Comparison of ENCODE assay signal across 9 mouse cellular contexts in the genomic region with DNA sequence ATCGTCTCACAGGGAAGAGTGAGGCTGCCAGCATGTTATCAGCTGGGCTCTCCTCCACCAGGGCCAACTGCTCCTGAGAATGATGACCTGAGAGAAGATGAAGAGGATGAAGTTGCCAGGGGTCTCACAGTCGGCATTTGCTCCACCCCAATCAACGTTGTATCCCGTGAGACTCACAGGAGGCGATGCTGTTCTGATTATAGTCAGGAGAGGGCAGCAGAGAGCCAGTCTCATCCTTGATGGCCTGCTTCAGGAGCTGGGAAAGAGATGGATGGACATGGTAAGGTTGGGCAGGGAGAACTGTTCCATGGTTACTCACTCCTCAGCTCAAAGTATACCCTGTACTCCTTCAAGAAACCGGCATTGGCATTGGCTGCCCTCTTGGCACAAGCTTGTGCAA. TPM values are rescaled to one million over a fixed set of nuclear protein-coding genes. Genes with fewer than 3 reads are reported as not detected.
A peak's percentile ranks its signal among the peaks of the same experiment; 100 is the strongest.
DNase-seq lines count a peak whose midpoint lies in the region; ATAC-seq and TF ChIP-seq lines count a peak whose summit lies in the region.
"Had no signal": no experiment of that assay in that cellular context is flagged by ENCODE, and none has a peak within 500 bp of the region (broad histone marks: within the 10 kb centered on the region; RNA-seq: fewer than 3 reads in every experiment).

No protein-coding gene starts in this region.

- peak; percentile 65 for TF ChIP-seq RAD21 in CH12.LX (IDR thresholded peaks at IDR 0.05; ENCODE audit: low read depth, low read length)

- no peaks in the 10 kb centered on the region for H3K36me3 ChIP-seq in heart, embryonic 11.5 days (ENCODE audit: control insufficient read depth, insufficient read depth, low read length)
- peaks cover 5 to 38% of the 10 kb centered on the region in 2 experiments for H3K36me3 ChIP-seq in CH12.LX (replicated peaks in 1 of 2; ENCODE audit: control insufficient read depth in 1 of 2, insufficient read depth in 1 of 2, low read length in 1 of 2)
- H3K36me3 ChIP-seq: limb, embryonic 12.5 days had no signal

- peaks cover 28% of the 10 kb centered on the region for H3K27me3 ChIP-seq in heart, embryonic 11.5 days (ENCODE audit: control insufficient read depth, insufficient read depth, low read length)
- no peaks in the 10 kb centered on the region for H3K27me3 ChIP-seq in CH12.LX (replicated peaks)

- no peak overlapping the region for H3K9ac ChIP-seq in heart, embryonic 11.5 days (ENCODE audit: low read depth, low read length)
- H3K9ac ChIP-seq in CH12.LX (ENCODE audit: insufficient read depth, low read depth), result no peak overlapping the region
- H3K9ac ChIP-seq: limb, embryonic 12.5 days had no signal

- H3K4me3 ChIP-seq in heart, embryonic 11.5 days (ENCODE audit: low read depth, low read length), result no peak overlapping the region
- H3K4me3 ChIP-seq in CH12.LX (replicated peaks in 1 of 3; ENCODE audit: low read depth in 2 of 3, low read length in 2 of 3, poor library complexity in 1 of 3), result no peak overlapping the region
- H3K4me3 ChIP-seq in layer of hippocampus, adult 2 months, result no peak overlapping the region
- H3K4me3 ChIP-seq: limb, embryonic 12.5 days had no signal

- H3K4me1 ChIP-seq in heart, embryonic 11.5 days (ENCODE audit: control insufficient read depth, insufficient read depth, low read length), result 0 out of 2 replicates have a peak, but pooled peaks cover 3% of the 10 kb centered on the region
- H3K4me1 ChIP-seq in CH12.LX (ENCODE audit: control insufficient read depth in 1 of 2, insufficient read depth in 2 of 2), result peaks cover 5 to 38% of the 10 kb centered on the region in 2 experiments; a peak in 3 of 4 replicates

- no peak overlapping the region for H3K4me2 ChIP-seq in heart, embryonic 11.5 days
- no peak overlapping the region for H3K4me2 ChIP-seq in CH12.LX (ENCODE audit: insufficient read depth, low read depth, poor library complexity, severe bottlenecking)
- H3K4me2 ChIP-seq: limb, embryonic 12.5 days had no signal

- no peak for TF ChIP-seq POLR2A in CH12.LX (IDR thresholded peaks at IDR 0.05; ENCODE audit: low read depth, low read length)

- WGBS in heart, embryonic 11.5 days (ENCODE audit: insufficient replicate concordance), result 14% methylated on average over 6 of the region's 6 CpGs

- TF ChIP-seq CTCF in CH12.LX (conservative IDR thresholded peaks at IDR 0.05 in 1 of 2, IDR thresholded peaks at IDR 0.05 in 1 of 2; ENCODE audit: low read depth in 2 of 2, low read length in 2 of 2), result peak; percentile 82 to 96
- peak; percentile 98 for TF ChIP-seq CTCF in layer of hippocampus, adult 2 months (conservative IDR thresholded peaks at IDR 0.05)

- ATAC-seq in heart, embryonic 11.5 days (replicated peaks; ENCODE audit: insufficient number of reproducible peaks, low FRiP score, low TSS enrichment), result no peak
- ATAC-seq in megakaryocyte, adult 5-6 weeks (ENCODE audit: poor library complexity, severe bottlenecking), result peak; percentile 54; the same call in 1 of the 2 replicates

- TF ChIP-seq EP300 in CH12.LX (IDR thresholded peaks at IDR 0.05; ENCODE audit: low read length), result no peak

- H3K9me3 ChIP-seq in heart, embryonic 11.5 days (replicated peaks; ENCODE audit: control insufficient read depth, low read length), result no peaks in the 10 kb centered on the region
- H3K9me3 ChIP-seq in CH12.LX (replicated peaks; ENCODE audit: low read length), result no peaks in the 10 kb centered on the region
- H3K9me3 ChIP-seq: limb, embryonic 12.5 days had no signal

- peak; percentile 94 for DNase-seq in heart, adult 11 months
- DNase-seq in CH12.LX (ENCODE audit: extremely low read depth), result no peak
- peak; percentile 40 for DNase-seq in cerebellum, adult 11-12 months
- peak; percentile 72 to 76 for DNase-seq in frontal cortex, postnatal 25 days (ENCODE audit: low spot score in 2 of 2)
- peak; percentile 60 to 87 for DNase-seq in layer of hippocampus, adult 2 months (ENCODE audit: low spot score in 2 of 2)
- DNase-seq in spleen, postnatal 4 days (ENCODE audit: low spot score in 2 of 2), result peak; percentile 58 to 84

- in situ Hi-C loops in CH12.LX (cut with MboI; ENCODE audit: low pct_ligation_motif_present, low pct_unique_long_range_greater_than_20kb, low sequenced_read_pairs), result no loop called here

- no peak overlapping the region for H3K27ac ChIP-seq in heart, embryonic 11.5 days (ENCODE audit: low read depth, low read length)
- no peak overlapping the region for H3K27ac ChIP-seq in CH12.LX (ENCODE audit: insufficient read depth, low read depth)
- no peak overlapping the region for H3K27ac ChIP-seq in layer of hippocampus, adult 2 months
- H3K27ac ChIP-seq: limb, embryonic 12.5 days had no signal

- dilution Hi-C loops in CH12.LX (cut with MboI; ENCODE audit: extremely low pct_ligation_motif_present, extremely low pct_unique_long_range_greater_than_20kb, low sequenced_read_pairs), result no loop called here

- no peaks in the 10 kb centered on the region for H3K79me2 ChIP-seq in CH12.LX (replicated peaks; ENCODE audit: control insufficient read depth, extremely low read depth, insufficient read depth, poor library complexity, severe bottlenecking)

TF ChIP-seq in CH12.LX, 34 proteins besides CTCF, POLR2A, EP300 and RAD21:
- TF ChIP-seq ELF1 (IDR thresholded peaks at IDR 0.05; ENCODE audit: low read depth, low read length) (no peak), SMC3 (IDR thresholded peaks at IDR 0.05; ENCODE audit: low read depth, low read length) (peak; percentile 71)

RNA-seq across cellular contexts. Expression of a gene that starts 5.0 kb away (rescaled TPM):
- polyA plus RNA-seq in heart, embryonic 11.5 days (2014; fragmentation: Nextera tagmentation; extraction: Ambion mirVana), result 1.0 and 1.4 TPM in 2 replicates
- total RNA-seq in CH12.LX (2012; rRNA removed), result 0.17 and 0.38 TPM in 2 replicates
- 0.07 TPM in 1 of 2 replicates, not detected in the other for total RNA-seq in CH12.LX (2014; rRNA removed)
- polyA plus RNA-seq in CH12.LX (2012; ENCODE audit: insufficient read length, low read depth), result 0.16 TPM in 2 replicates
- total RNA-seq in layer of hippocampus, adult 2 months (2021), result 1 to 10 TPM; 2.4 TPM
- not detected in 2 replicates for total RNA-seq in megakaryocyte, adult 5-6 weeks (2015)
- not detected in 2 replicates for total RNA-seq in megakaryocyte, adult 5-6 weeks (2017)

RNA-seq across cellular contexts. Expression of a gene that starts 22.4 kb away (rescaled TPM):
- polyA plus RNA-seq in heart, embryonic 11.5 days (2014; fragmentation: Nextera tagmentation; extraction: Ambion mirVana), result 1.2 and 2.0 TPM in 2 replicates
- total RNA-seq in CH12.LX (2012; rRNA removed) (61.4 and 69.7 TPM in 2 replicates), CH12.LX (2014; rRNA removed) (77.5 and 81.9 TPM in 2 replicates)
- polyA plus RNA-seq in CH12.LX (2012; ENCODE audit: insufficient read length, low read depth), result 78.7 and 81.9 TPM in 2 replicates
- not detected for total RNA-seq in layer of hippocampus, adult 2 months (2021)
- 25.5 and 29.5 TPM in 2 replicates for total RNA-seq in megakaryocyte, adult 5-6 weeks (2015)
- 49.7 and 54.2 TPM in 2 replicates for total RNA-seq in megakaryocyte, adult 5-6 weeks (2017)

RNA-seq across cellular contexts. Expression of a gene that starts 36.5 kb away (rescaled TPM):
- polyA plus RNA-seq in heart, embryonic 11.5 days (2014; fragmentation: Nextera tagmentation; extraction: Ambion mirVana), result 27.7 and 29.7 TPM in 2 replicates
- total RNA-seq in CH12.LX (2012; rRNA removed) (8.5 and 10.9 TPM in 2 replicates), CH12.LX (2014; rRNA removed) (4.2 and 4.7 TPM in 2 replicates)
- 42.1 and 52.7 TPM in 2 replicates for polyA plus RNA-seq in CH12.LX (2012; ENCODE audit: insufficient read length, low read depth)
- 100 to 1,000 TPM; 247 to 258 TPM for total RNA-seq in layer of hippocampus, adult 2 months (2021)
- total RNA-seq in megakaryocyte, adult 5-6 weeks (2015), result 83.3 and 93.2 TPM in 2 replicates
- total RNA-seq in megakaryocyte, adult 5-6 weeks (2017), result 37.1 and 49.1 TPM in 2 replicates

RNA-seq across cellular contexts. Expression of a gene that starts 57.4 kb away (rescaled TPM):
- polyA plus RNA-seq in heart, embryonic 11.5 days (2014; fragmentation: Nextera tagmentation; extraction: Ambion mirVana), result not detected in 2 replicates
- not detected in 2 replicates for total RNA-seq in CH12.LX (2012; rRNA removed)
- total RNA-seq in CH12.LX (2014; rRNA removed), result not detected in 2 replicates
- polyA plus RNA-seq in CH12.LX (2012; ENCODE audit: insufficient read length, low read depth), result not detected in 2 replicates
- total RNA-seq in layer of hippocampus, adult 2 months (2021), result 100 to 1,000 TPM; 193 to 194 TPM
- total RNA-seq in megakaryocyte, adult 5-6 weeks (2015), result not detected in 2 replicates
- total RNA-seq in megakaryocyte, adult 5-6 weeks (2017), result not detected in 2 replicates
- polyA plus RNA-seq: limb, embryonic 12.5 days had no signal

Comparison
In these comparisons a context has a peak if more than half of its experiments do, and no peak if none do; other contexts are left out.
1. RNA of a gene that starts 22.4 kb away (total RNA-seq): 61.4 to 81.9 TPM in CH12.LX and 25.5 to 54.2 TPM in megakaryocyte, adult 5-6 weeks; not detected in layer of hippocampus, adult 2 months; every median in the first group is over 10 times any median in the second.